In the genomic region with DNA sequence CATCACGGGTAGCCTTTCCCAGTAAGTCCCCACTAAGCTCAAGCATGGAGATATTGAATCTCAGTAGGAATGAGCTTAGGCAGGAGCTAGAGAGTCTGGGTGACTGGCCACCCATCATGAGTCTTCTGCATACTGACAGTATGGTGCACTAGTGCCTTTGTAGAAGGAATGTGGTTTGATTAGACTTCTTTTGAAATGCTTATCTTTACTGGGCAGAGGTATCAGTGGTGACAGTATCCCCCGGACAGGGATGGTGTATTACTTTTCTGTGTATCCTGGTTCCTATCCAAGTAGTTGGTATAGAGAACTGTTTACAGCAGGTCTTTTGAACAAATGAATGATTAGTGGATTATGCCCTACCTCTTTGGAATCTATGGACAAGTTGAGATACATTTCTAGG, we compare ENCODE assay signal across 27 mouse cellular contexts.
DNase-seq lines count a peak whose midpoint lies in the region; ATAC-seq lines count a peak whose summit lies in the region.
"Had no signal": no experiment of that assay in that cellular context is flagged by ENCODE, and none has a peak within 500 bp of the region (broad histone marks: within the 10 kb centered on the region; RNA-seq: fewer than 3 reads in every experiment).

No protein-coding gene starts in this region.

- peaks cover 1% of the 10 kb centered on the region; the same call in 1 of the 2 replicates for H3K36me3 ChIP-seq in hindbrain, embryonic 16.5 days (ENCODE audit: control insufficient read depth, insufficient read depth, low read length)
- H3K36me3 ChIP-seq: forebrain, embryonic 15.5 days; G1E; heart, embryonic 15.5 days had no signal

- H3K4me3 ChIP-seq in hindbrain, embryonic 16.5 days (ENCODE audit: low read length): no peak overlapping the region
- H3K4me3 ChIP-seq: forebrain, embryonic 15.5 days; heart, embryonic 12.5 days; heart, embryonic 15.5 days; hindbrain, embryonic 10.5 days; hindbrain, embryonic 13.5 days had no signal

- H3K9ac ChIP-seq in hindbrain, embryonic 16.5 days (ENCODE audit: low read depth, low read length): no peak overlapping the region
- H3K9ac ChIP-seq: forebrain, embryonic 15.5 days; heart, embryonic 12.5 days; heart, embryonic 15.5 days; hindbrain, embryonic 13.5 days had no signal

- no peaks in the 10 kb centered on the region for H3K9me3 ChIP-seq in hindbrain, embryonic 16.5 days (ENCODE audit: control insufficient read depth, low read length)
- H3K9me3 ChIP-seq: forebrain, embryonic 15.5 days; G1E; heart, embryonic 12.5 days; heart, embryonic 15.5 days; hindbrain, embryonic 10.5 days; hindbrain, embryonic 13.5 days had no signal

- no peaks in the 10 kb centered on the region for H3K27me3 ChIP-seq in hindbrain, embryonic 16.5 days (replicated peaks; ENCODE audit: control insufficient read depth, insufficient read depth, low read length)
- H3K27me3 ChIP-seq: CH12.LX; forebrain, embryonic 15.5 days; heart, embryonic 12.5 days; heart, embryonic 15.5 days; hindbrain, embryonic 13.5 days had no signal

- no peaks in the 10 kb centered on the region for H3K4me1 ChIP-seq in hindbrain, embryonic 16.5 days (ENCODE audit: control insufficient read depth, insufficient read depth, low read depth, low read length)

- H3K27ac ChIP-seq in hindbrain, embryonic 16.5 days (ENCODE audit: low read depth, low read length): no peak overlapping the region
- H3K27ac ChIP-seq: forebrain, embryonic 15.5 days; heart, embryonic 15.5 days; hindbrain, embryonic 10.5 days; hindbrain, embryonic 13.5 days; hindbrain, postnatal 0 days had no signal

- 88% methylated on average over 2 of the region's 2 CpGs for WGBS in hindbrain, embryonic 16.5 days

- no peak overlapping the region for H3K4me2 ChIP-seq in hindbrain, embryonic 16.5 days (ENCODE audit: low read length)
- H3K4me2 ChIP-seq: forebrain, embryonic 15.5 days; heart, embryonic 12.5 days; heart, embryonic 15.5 days; hindbrain, embryonic 13.5 days had no signal

- ATAC-seq in frontal cortex, adult (ENCODE audit: low TSS enrichment): peak; percentile 2; the same call in 1 of the 2 replicates
- peak; percentile 82 for ATAC-seq in megakaryocyte-erythroid progenitor cell, adult 5-6 weeks (replicated peaks; ENCODE audit: low FRiP score, low TSS enrichment, poor library complexity, severe bottlenecking)
- ATAC-seq in hindbrain, embryonic 16.5 days: no peak
- ATAC-seq: forebrain, embryonic 15.5 days; hindbrain, postnatal 0 days; inflammation-experienced regulatory T-cells, adult 6 months; intestine, embryonic 16.5 days had no signal

- DNase-seq in frontal cortex, postnatal 36 days (ENCODE audit: low spot score in 2 of 2): no peak
- peak; percentile 14 for DNase-seq in testis, postnatal 10 days (ENCODE audit: low spot score)
- DNase-seq in testis, postnatal 14 days (ENCODE audit: low spot score): no peak
- DNase-seq: adrenal gland, adult 2 months; adrenal gland, postnatal 25 days; B cell, adult 2 months; cerebellum, adult 11-12 months; cerebellum, adult 8-10 months; cerebellum, postnatal 10 days; cerebellum, postnatal 36 days; gastrocnemius, postnatal 25 days; heart, adult 18-20 months; heart, postnatal 10 days; heart, postnatal 36 days had no signal
